Mouse (Mus musculus) G1E-ER4 (cell line): Measurements from ENCODE around the gene B4galnt2. TPM values are rescaled to one million over a fixed set of nuclear protein-coding genes. Genes with fewer than 3 reads are reported as not detected.
A peak's percentile ranks its signal among the peaks of the same experiment; 100 is the strongest.

Experiments used
- GATA1 ChIP-seq: IDR thresholded peaks from one replicate; pipeline ENCODE4 v1.8.0; 2012; ENCODE audit warnings: low read length, inconsistent platforms
- polyA plus RNA-seq: library from polyadenylated mRNA; stranded (reverse); fragments of >175 nt; gene quantifications from 2 replicates; pipeline ENCODE4 v1.2.3, GENCODE M21; 2012

Gene B4galnt2
- polyA plus RNA-seq, 1 experiment: not detected

DNA sequence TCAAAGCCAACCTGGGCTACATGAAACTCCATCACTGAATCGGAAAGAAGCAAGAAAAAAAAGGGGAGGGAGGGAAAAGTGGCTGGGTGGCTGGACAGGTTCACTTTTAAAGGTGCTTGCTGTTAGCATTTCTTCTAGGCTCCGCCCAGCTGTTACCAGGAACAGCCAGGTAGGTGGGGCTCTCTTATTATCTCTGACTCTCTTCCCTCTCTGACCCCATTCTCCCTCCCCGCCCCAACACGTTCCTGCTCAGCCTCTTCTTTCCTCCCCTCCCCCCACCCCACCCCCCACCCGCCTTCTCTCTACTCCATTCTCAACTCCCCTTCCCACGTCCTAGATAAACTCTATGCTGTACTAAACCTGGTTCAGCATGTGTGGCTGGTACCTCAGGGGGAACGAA, 3.1 kb downstream of the B4galnt2 start:
- TF ChIP-seq GATA1: no peak

DNA sequence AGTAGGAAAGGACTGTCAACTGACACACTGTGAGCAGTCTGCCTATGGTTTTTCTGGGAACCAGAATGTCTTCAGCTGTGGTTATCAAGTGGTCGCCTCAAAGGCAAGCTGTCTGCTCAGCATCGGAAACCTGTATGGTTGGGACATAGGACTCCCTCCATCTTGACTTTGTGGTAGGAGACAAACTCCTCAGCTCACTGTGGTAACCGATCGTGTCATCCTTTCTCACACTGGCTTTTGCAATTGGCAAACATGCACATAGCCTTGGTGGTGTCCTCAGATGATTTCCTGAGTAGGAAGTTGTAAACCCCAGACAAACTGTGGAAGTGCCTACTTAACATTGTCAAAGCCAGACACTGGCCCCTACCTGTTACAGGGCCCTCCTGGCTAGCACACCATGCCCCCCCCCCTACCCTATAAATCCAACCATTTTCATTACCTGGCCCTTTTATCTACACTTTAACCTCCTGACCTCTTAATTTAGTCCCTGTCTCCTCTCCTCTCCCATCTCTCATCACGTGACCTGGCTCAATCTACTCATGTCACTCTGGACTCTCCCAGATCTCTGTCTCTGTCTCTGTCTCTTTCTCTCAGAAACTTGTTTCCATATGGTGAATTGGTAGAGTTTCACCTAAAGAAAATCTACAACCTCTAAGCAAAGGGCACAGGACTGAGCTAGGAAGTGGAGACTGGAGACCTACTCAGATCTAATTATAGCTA, 6.7 kb downstream of the B4galnt2 start:
- TF ChIP-seq GATA1: no peak

DNA sequence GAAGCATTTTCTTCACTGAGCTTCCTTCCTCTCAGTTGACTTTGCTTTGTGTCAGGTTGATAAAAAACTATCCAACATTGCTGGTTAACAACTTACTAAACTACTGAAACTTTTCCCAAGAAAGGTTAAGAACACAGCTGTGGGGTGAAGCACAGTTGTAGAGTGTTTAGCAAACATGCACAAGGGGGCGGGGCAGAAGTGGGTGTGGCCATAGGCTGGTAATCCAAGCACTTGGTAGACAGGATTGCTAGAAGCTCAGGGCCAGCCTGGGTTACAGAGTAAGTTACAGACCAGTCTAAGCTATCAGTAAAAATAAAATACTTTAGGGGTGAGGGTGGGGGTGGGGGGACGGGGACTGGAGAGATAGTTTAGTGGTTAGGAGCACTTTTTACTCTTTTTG, 10.4 kb downstream of the B4galnt2 start:
- TF ChIP-seq GATA1: no peak

DNA sequence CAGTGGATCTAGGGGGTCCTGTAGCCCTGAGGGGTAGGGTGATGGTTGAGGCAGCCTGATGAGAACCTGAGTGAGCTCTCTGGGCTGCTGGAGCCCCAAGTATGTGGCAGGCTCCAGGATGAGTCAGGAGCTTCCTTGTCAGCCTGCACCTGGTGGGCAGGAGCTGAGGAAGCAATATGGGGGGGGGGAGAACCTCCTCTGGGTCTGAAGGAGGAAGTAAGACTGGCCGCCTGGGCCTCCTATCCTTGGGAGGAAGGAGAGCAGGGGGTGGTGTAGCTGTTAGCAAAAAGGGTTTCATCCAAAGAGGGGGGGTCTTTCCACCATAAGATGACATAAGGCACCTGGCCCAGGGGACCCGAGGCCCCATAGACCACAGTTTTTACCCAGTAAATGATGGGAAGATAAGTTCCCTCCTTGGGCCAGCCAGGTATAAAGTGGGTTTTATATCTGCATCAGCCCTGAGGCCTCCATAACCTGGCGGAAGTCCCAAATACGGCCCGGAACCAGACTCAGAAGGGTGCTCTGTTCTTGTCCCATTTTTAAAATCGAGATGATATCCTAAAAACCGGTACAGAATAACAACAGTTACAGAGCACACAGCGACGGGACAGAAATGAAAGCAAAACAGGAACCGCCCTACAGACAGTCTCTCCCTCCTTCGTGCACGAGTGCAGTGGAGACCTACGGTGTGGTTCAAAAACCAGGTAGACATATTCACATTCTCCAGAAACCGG, 18.1 kb downstream of the B4galnt2 start:
- no peak for TF ChIP-seq GATA1

DNA sequence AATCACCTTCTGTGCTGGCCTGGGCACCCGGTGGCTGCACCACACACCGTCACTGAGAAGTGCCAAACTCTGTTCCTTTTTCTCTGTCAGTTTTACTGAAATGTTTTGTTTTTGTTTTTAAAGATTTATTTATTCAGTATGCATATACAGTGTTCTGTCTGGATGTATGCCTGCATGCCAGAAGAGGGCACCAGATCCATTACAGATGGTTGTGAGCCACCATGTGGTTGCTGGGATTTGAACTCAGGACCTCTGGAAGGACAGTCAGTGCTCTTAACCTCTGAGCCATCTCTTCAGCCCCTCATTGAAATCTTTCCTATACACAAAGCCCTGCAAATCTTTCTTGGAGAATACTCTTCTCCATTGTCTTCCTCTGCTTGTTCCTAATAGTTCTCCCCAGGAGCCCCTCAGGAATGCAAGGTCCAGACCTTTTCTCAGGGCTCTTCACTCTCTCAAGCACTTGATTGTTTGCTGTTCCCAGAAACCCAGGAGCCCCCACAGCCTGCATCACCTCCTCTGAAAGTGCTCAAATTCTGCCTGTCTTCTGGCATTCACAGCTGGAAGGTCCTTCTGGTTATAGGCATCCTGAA, 24.1 kb downstream of the B4galnt2 start:
- TF ChIP-seq GATA1: no peak

DNA sequence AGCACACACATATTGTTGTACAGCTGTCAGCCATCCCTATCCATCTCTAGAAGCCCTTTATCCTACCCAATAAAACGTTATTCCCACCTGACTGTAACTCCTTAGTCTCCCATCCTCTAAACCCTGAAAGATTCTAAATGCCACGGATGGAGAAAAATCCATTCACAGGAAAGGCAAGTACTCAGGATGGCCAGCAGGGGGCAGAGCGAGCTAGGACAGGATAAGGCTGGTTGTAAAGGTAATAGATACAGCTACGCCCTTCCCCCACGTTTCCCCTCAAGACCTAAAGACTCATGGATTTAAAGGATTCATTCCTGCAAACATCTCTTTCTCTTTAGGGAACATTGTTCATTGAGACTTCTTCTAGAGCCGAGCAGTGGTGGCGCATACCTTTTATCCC, 38.4 kb downstream of the B4galnt2 start:
- TF ChIP-seq GATA1: no peak

DNA sequence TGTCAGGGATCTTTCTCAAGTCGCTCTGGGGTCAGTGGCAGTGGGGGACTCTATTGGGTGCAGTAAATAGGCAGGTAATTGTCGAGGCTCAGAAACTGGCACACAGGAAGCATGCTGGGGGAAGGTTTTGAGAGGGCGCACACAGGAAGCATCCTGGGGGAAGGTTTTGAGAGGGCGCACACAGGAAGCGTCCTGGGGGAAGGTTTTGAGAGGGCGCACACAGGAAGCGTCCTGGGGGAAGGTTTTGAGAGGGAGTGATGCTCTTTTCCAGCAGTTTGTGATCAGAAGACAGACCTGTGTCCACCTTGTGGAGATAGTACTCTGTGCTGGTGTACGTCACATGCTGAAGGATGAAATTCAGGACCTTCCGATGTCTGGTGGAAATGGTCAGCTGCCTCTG, 38.9 kb downstream of the B4galnt2 start:
- TF ChIP-seq GATA1: no peak

DNA sequence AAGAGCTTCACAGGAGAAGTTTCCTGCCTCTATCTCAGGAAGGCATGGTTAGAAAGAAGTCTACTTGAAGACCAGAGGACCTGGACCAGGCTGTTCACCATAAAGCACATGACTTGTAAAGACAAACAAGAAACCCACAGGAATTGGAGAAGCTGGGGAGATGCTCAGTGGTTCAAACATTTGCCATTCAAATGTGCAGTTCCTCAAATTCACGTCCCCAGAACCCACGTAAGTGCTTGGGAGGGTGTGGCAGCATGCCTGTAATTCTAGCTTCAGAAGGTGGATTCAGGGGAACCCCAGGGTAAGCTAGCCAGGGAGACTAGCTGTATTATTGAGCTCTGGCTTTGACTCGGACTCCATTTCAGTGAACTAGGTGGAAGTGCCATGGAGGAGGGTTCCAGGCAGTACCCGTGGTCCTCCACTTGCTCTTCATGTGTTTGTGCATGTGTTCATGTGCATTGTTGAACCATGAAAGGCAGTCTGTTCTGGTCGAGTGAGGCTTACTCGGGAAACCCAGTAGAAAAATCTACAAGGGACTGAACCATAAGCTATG, 44.7 kb downstream of the B4galnt2 start:
- no peak for TF ChIP-seq GATA1

DNA sequence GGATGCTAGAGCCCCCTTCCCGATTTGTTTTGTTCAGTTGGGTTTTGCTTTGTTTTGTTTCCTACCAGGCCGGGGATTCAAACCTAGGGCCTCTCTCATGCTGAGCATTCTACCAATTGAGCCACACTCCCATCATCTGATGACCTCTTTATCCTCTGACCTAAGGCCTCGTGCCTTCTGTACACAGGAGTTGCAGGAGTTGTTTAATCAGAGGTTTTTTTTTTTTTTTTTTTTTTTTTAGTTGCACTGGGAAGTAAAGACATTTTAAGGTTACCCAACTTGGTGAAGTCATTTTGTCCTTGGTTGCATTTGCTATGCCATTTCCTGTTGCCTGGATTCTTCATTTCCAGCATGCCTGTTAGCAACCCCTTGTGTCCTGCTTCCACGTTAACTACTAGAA, 45.2 kb downstream of the B4galnt2 start:
- no peak for TF ChIP-seq GATA1

DNA sequence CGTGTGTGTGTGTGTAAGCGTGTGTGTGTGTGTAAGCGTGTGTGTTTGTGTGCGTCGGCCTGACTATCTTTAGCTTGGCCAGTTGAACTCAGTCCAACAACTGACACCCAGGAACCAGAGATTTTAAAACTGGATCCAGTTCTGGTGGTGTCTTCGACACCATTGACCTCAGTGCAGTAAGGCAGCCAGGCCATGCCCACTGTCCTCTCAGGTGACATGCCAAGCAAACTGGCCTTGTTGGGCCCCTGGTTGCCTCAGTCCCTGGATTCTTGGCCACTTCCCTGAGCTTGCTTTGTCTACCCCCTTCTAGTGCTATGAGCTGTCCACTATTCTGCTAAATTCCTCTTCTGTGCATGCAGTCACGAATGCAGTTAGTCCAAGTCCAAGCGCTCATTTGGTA, 53.3 kb downstream of the B4galnt2 start:
- no peak for TF ChIP-seq GATA1

DNA sequence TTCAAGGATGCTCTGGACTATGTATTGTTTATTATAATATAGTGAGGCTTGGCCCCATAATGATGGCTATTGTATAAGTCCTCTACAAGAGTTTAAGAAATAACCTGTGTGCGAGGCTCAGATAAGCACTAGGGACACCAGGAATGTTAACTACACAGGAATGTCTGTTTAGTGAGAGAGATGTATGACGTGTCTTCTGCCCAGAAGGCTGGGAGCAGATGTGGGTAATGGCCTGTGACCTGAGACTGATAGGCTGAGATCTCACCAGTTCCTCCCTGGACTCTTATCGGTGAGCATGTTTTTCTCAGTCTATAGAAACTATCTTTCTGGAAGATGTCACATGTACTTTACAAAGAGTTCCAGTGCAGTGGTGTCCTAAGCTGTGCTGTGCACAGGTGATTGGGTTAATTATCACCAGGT, 54.6 kb downstream of the B4galnt2 start:
- TF ChIP-seq GATA1: peak; percentile 70

DNA sequence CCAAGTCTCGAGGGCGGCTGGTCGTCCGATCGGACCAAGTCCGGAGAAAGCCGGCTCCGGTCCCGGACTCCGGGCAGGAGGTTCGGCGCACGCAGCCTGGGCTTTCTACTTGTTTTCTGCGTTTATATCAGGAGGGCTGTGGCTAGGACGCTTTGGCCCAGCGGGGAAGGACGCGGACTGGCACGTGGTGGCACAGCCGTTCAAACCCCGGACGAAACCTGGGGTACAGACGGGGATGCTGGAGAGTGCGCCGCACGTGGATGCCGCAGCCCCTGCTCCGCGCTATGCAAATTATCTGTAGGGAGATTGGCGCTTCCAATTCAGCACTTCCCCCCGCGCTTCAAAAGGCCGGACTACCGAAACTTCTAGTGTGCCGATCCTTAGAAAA, 55.2 kb downstream of the B4galnt2 start:
- no peak for TF ChIP-seq GATA1

DNA sequence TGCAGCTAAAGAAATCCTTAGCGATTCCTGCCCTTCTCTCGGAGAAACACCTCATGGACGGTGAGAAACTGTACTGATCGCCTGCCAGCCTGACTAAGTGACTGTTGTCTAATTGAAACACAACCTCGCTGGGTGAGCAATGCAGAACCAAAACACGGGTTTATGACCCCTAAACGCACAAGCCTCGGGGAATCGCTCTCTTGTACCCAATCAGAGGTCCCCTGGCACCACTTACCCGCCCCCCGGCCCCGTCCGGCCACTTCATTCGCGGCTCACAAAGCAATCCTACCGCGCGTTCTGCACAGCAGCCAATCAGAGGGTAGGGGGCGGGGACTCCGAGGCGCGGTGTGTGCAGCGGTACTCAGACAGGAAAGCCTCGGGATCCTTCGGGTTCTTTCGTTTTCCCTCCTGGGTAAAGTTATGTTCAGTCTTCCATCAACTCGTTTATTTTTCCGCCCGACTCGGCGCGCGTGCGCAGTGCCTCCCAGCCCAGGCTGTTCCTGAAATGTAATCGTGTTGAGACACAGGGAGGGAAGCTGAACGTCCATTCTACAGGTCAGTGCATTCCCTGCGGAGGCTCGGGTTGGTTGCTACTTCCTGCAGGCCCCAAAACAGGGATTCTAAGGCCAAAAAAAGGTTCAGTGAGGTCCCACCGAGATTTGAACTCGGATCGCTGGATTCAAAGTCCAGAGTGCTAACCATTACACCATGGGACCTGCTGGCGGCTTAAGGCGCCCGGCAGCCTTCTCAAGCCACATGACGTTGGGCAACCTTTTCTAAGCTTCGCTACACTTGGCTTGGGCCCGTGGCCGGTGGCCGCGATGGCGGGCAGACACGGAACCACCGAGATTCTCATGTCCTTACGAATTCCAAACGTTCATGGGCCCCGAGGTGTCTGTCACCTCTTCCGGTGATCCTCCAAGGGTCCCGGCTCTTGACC, 55.9 kb downstream of the B4galnt2 start:
- TF ChIP-seq GATA1: no peak

DNA sequence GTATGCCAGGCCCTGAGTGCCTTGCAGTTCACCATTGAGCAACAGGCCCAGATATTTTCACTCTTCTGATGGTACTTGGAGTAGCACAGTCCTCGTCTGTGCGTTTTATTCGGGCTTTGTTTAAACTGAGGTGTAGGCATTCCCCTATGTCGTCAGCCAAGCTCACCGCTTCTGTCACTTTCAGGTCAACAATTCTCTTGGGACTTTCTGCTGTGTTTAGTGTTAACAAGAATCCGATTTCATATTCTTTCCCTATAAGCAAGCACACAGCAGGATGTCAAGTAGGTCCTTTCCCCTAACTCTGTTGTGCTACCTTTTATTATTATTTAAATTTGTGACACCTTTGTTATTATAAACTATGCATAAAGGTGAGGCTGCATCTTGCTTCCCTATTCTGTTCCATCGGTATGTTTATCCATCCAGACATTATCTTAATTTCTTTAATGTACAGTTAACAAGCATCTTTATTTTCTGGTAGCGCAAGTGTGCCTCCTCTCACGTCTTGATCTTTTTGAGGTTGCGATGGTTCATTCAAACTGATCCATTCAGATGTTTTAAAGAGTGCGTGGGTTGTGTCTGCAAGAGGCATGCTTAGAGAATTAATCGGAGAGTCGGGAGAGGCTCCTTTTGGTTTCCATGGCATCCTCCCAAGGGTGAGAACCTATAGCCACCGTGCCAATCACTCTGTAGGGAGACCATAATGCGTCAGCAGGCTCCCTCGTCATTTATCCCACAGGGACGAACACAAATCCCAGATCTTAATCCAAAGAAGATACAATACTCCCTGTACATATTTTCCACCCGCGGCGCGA, 56.8 kb downstream of the B4galnt2 start:
- no peak for TF ChIP-seq GATA1
